Mouse (Mus musculus): Measurements from ENCODE around the gene Rnf19b. TPM values are rescaled to one million over a fixed set of nuclear protein-coding genes. Genes with fewer than 3 reads are reported as not detected.
A peak's percentile ranks its signal among the peaks of the same experiment; 100 is the strongest.

The Rnf19b gene
- polyA plus RNA-seq, 1 experiment from 2014 or later, result 4.9 TPM

DNA sequence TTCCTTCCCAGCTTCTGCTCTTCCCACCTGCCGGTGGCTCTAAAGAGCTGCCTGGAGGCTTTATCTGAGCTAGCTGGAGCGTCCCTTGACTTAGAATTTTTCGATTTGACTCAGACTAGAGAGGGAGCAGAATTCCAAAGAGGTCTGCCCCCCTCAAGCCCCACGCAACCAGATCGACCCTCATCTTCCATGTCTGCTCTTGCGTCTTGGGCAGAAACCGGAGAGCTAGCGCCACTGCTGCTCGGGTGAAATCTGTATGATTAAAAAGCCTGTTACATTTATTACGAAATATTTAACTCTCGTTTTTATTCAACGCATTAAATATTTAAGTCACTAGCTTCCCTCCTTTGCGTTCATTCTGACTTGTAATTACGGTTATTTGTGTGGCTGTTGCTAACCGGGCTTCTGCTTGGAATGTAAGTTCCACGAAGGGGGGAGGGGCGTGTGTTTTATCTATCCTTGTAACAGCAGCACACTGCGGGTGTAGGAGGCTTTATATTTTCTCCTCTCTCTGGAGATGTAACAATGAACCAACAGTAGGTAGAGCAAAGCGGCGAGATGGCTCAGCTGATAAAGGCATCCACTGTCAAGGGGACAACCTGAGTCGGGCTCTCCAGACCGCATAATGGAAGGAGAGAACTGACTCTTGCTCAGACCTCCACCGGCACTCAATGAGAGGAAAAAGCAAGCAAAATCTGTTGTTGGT is 8.6 kb upstream of the Rnf19b start:
- Histone ChIP-seq H3K4me1 (ENCODE audit: control insufficient read depth, insufficient read depth, low read length) (peaks cover 16% of the 10 kb centered on the region), H3K9ac (ENCODE audit: low read length) (peak overlapping the region; percentile 68), H3K27me3 (ENCODE audit: control insufficient read depth, insufficient read depth, low read length) (peaks cover 29% of the 10 kb centered on the region), H3K9me3 (replicated peaks; ENCODE audit: control insufficient read depth, low read length) (no peaks in the 10 kb centered on the region), H3K27ac (ENCODE audit: low read length) (peak overlapping the region; percentile 43; the same call in 1 of the 2 replicates), H3K4me2 (ENCODE audit: low read depth, low read length) (peak overlapping the region; percentile 98), H3K36me3 (ENCODE audit: control insufficient read depth, insufficient read depth) (no peaks in the 10 kb centered on the region), H3K4me3 (ENCODE audit: low read length) (peak overlapping the region; percentile 68)
- WGBS, result 3% methylated on average over 23 of the region's 23 CpGs
- ATAC-seq (replicated peaks; ENCODE audit: extremely low read depth, insufficient read depth, low FRiP score), result no peak; the same call in 1 of the 2 replicates

- 74% methylated on average over 4 of the region's 4 CpGs for WGBS
- Histone ChIP-seq H3K4me1 (ENCODE audit: control insufficient read depth, insufficient read depth, low read length) (peaks cover 16% of the 10 kb centered on the region), H3K27ac (ENCODE audit: low read length) (no peak overlapping the region), H3K4me3 (ENCODE audit: low read length) (no peak overlapping the region), H3K9me3 (replicated peaks; ENCODE audit: control insufficient read depth, low read length) (no peaks in the 10 kb centered on the region), H3K4me2 (ENCODE audit: low read depth, low read length) (no peak overlapping the region), H3K9ac (ENCODE audit: low read length) (no peak overlapping the region), H3K36me3 (ENCODE audit: control insufficient read depth, insufficient read depth) (no peaks in the 10 kb centered on the region), H3K27me3 (ENCODE audit: control insufficient read depth, insufficient read depth, low read length) (peaks cover 29% of the 10 kb centered on the region)
- no peak for ATAC-seq (replicated peaks; ENCODE audit: extremely low read depth, insufficient read depth, low FRiP score)
Measured at GRCm38 (mm10) chr4:129050365-129050764, 7.7 kb upstream of the Rnf19b start.

GRCm38 (mm10) chr4:129050901-129051417 is 7.1 kb upstream of the Rnf19b start:
- H3K9me3 ChIP-seq (replicated peaks; ENCODE audit: control insufficient read depth, low read length), result no peaks in the 10 kb centered on the region
- H3K9ac ChIP-seq (ENCODE audit: low read length), result no peak overlapping the region
- peaks cover 28% of the 10 kb centered on the region for H3K27me3 ChIP-seq (ENCODE audit: control insufficient read depth, insufficient read depth, low read length)
- no peaks in the 10 kb centered on the region for H3K36me3 ChIP-seq (ENCODE audit: control insufficient read depth, insufficient read depth)
- 50% methylated on average over 6 of the region's 6 CpGs for WGBS
- H3K4me1 ChIP-seq (ENCODE audit: control insufficient read depth, insufficient read depth, low read length), result peaks cover 16% of the 10 kb centered on the region
- H3K4me3 ChIP-seq (ENCODE audit: low read length), result no peak overlapping the region
- no peak overlapping the region for H3K4me2 ChIP-seq (ENCODE audit: low read depth, low read length)
- H3K27ac ChIP-seq (ENCODE audit: low read length), result no peak overlapping the region
- no peak for ATAC-seq (replicated peaks; ENCODE audit: extremely low read depth, insufficient read depth, low FRiP score)

DNA sequence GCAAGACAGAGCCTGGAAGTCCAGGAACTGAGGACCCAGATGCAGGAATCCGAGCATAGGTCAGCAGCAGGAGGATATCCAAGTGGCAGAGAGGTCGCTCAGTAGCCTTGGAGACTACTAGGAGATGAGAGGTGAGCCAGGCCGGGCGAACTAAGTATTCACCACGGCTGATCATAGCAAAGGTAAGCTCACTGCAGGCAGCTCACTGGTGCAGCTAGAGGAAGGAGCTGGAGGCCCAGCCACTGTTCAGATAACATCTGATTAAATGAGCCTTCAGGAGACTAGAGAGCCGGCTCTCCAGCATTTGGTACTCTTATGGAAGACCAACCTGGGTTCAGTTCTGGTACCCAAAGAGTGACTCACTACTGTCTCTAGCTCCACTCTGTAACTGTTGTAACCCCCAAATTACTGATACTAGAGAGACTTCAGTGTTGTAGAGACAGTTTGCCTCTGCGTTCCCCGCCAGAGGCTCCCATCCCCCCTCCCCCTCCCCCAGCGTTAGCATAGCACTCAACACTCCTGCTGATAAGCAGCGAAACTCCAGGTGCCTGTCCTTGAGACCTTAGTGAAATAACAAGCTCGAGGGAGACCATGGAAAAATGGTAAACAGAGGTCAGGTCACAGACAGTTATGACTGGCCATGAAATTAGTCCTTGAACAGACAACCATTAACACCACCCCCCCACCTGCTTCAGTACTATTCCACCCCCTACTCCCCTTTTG is 6.4 kb upstream of the Rnf19b start:
- Histone ChIP-seq H3K9ac (ENCODE audit: low read length) (0 out of 2 replicates have a peak overlapping the region, but pooled peaks have one; percentile 2), H3K4me2 (ENCODE audit: low read depth, low read length) (0 out of 2 replicates have a peak overlapping the region, but pooled peaks have one; percentile 7), H3K27ac (ENCODE audit: low read length) (no peak overlapping the region), H3K9me3 (replicated peaks; ENCODE audit: control insufficient read depth, low read length) (no peaks in the 10 kb centered on the region), H3K36me3 (ENCODE audit: control insufficient read depth, insufficient read depth) (no peaks in the 10 kb centered on the region), H3K4me1 (ENCODE audit: control insufficient read depth, insufficient read depth, low read length) (peaks cover 16% of the 10 kb centered on the region), H3K27me3 (ENCODE audit: control insufficient read depth, insufficient read depth, low read length) (peaks cover 22% of the 10 kb centered on the region), H3K4me3 (ENCODE audit: low read length) (no peak overlapping the region)
- 20% methylated on average over 11 of the region's 11 CpGs for WGBS
- ATAC-seq (replicated peaks; ENCODE audit: extremely low read depth, insufficient read depth, low FRiP score), result no peak

DNA sequence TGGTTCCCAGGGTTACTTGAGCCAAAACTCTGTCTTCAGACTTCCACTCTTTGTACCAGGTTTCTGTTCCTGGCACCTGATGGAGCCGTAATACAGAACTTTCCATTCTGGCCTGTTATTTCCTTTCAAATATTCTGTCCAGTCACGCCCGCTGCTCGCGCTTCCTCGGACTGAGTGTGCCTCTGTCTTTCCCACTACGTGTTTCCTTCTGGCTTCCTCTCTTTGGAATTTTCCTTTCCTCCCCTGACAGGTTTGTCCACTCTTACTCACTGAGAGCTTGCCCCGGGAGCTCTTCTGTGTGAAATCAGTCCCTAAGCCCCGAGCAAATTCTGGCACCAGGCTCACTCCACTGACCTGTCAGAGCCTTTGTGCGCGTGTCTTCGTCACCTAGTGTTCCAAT is 3.3 kb upstream of the Rnf19b start:
- Histone ChIP-seq H3K27me3 (ENCODE audit: control insufficient read depth, insufficient read depth, low read length) (peaks cover 12% of the 10 kb centered on the region), H3K4me2 (ENCODE audit: low read depth, low read length) (no peak overlapping the region), H3K4me1 (ENCODE audit: control insufficient read depth, insufficient read depth, low read length) (peaks cover 26% of the 10 kb centered on the region), H3K9me3 (replicated peaks; ENCODE audit: control insufficient read depth, low read length) (no peaks in the 10 kb centered on the region), H3K27ac (ENCODE audit: low read length) (no peak overlapping the region), H3K36me3 (ENCODE audit: control insufficient read depth, insufficient read depth) (no peaks in the 10 kb centered on the region), H3K9ac (ENCODE audit: low read length) (no peak overlapping the region), H3K4me3 (ENCODE audit: low read length) (no peak overlapping the region)
- ATAC-seq (replicated peaks; ENCODE audit: extremely low read depth, insufficient read depth, low FRiP score), result no peak
- WGBS, result 64% methylated on average over 12 of the region's 12 CpGs

- Histone ChIP-seq H3K9ac (ENCODE audit: low read length) (no peak overlapping the region), H3K27ac (ENCODE audit: low read length) (no peak overlapping the region), H3K4me3 (ENCODE audit: low read length) (no peak overlapping the region), H3K36me3 (ENCODE audit: control insufficient read depth, insufficient read depth) (no peaks in the 10 kb centered on the region), H3K27me3 (ENCODE audit: control insufficient read depth, insufficient read depth, low read length) (peaks cover 7% of the 10 kb centered on the region), H3K4me1 (ENCODE audit: control insufficient read depth, insufficient read depth, low read length) (peaks cover 27% of the 10 kb centered on the region), H3K9me3 (replicated peaks; ENCODE audit: control insufficient read depth, low read length) (no peaks in the 10 kb centered on the region), H3K4me2 (ENCODE audit: low read depth, low read length) (no peak overlapping the region)
- ATAC-seq (replicated peaks; ENCODE audit: extremely low read depth, insufficient read depth, low FRiP score), result no peak
- WGBS, result 86% methylated on average over 5 of the region's 5 CpGs
Measured at GRCm38 (mm10) chr4:129055562-129055961, 2.5 kb upstream of the Rnf19b start.

GRCm38 (mm10) chr4:129057533-129058206 is 401 bp upstream of the Rnf19b start:
- 4% methylated on average over 35 of the region's 44 CpGs for WGBS
- peak; percentile 95 for ATAC-seq (replicated peaks; ENCODE audit: extremely low read depth, insufficient read depth, low FRiP score)
- peak overlapping the region; percentile 87 for H3K27ac ChIP-seq (ENCODE audit: low read length)
- no peaks in the 10 kb centered on the region for H3K9me3 ChIP-seq (replicated peaks; ENCODE audit: control insufficient read depth, low read length)
- H3K4me1 ChIP-seq (ENCODE audit: control insufficient read depth, insufficient read depth, low read length), result peaks cover 16% of the 10 kb centered on the region
- H3K9ac ChIP-seq (ENCODE audit: low read length), result peak overlapping the region; percentile 95
- peak overlapping the region; percentile 78 for H3K4me3 ChIP-seq (ENCODE audit: low read length)
- H3K27me3 ChIP-seq (ENCODE audit: control insufficient read depth, insufficient read depth, low read length), result no peaks in the 10 kb centered on the region
- H3K4me2 ChIP-seq (ENCODE audit: low read depth, low read length), result peak overlapping the region; percentile 97
- no peaks in the 10 kb centered on the region for H3K36me3 ChIP-seq (ENCODE audit: control insufficient read depth, insufficient read depth)

DNA sequence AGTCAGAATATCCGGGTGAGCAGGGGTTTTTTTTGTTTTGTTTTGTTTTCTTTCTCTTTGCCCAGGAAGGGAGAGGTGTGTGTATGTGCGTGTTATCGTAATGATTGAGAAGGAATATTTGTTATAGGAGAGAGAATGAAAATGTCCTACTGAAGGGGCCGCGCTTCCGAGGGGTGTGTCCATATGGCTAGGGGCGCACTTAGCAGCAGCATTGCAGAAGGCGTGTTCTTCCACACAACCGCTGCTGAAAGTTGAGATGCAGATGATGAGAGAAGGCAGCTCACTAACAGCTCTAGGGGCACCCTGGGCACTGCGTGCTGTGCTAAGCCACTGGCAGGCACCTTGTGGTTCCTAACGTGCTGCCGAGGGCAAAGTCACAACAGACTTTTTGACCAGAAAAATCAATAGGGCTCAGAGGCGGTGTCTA is 1.1 kb downstream of the Rnf19b start:
- WGBS, result 4% methylated on average over 13 of the region's 13 CpGs
- Histone ChIP-seq H3K9ac (ENCODE audit: low read length) (peak overlapping the region; percentile 95), H3K4me3 (ENCODE audit: low read length) (peak overlapping the region; percentile 78), H3K4me1 (ENCODE audit: control insufficient read depth, insufficient read depth, low read length) (peaks cover 17% of the 10 kb centered on the region), H3K27ac (ENCODE audit: low read length) (peak overlapping the region; percentile 87; the same call in 1 of the 2 replicates), H3K4me2 (ENCODE audit: low read depth, low read length) (peak overlapping the region; percentile 97), H3K27me3 (ENCODE audit: control insufficient read depth, insufficient read depth, low read length) (no peaks in the 10 kb centered on the region), H3K36me3 (ENCODE audit: control insufficient read depth, insufficient read depth) (no peaks in the 10 kb centered on the region), H3K9me3 (replicated peaks; ENCODE audit: control insufficient read depth, low read length) (no peaks in the 10 kb centered on the region)
- ATAC-seq (replicated peaks; ENCODE audit: extremely low read depth, insufficient read depth, low FRiP score), result no peak

All from heart, embryonic 16.5 days (tissue).